Mouse (Mus musculus) MEL (cell line): ENCODE data around the gene Gcsam.

Experiments used
- GABPA ChIP-seq: IDR thresholded peaks from 2 replicates; pipeline ENCODE4 v1.6.1; 2012; ENCODE audit warnings: low read depth, mild to moderate bottlenecking, inconsistent platforms, low read length, improper control_type of control experiment, moderate library complexity
- ZMIZ1 ChIP-seq: IDR thresholded peaks from 2 replicates; pipeline ENCODE4 v1.6.1; 2012; ENCODE audit warnings: low read depth, mild to moderate bottlenecking, inconsistent platforms, low read length, improper control_type of control experiment, moderate library complexity

GRCm38 (mm10) chr16:45653009-45653933 lies 43.1 kb downstream of the Gcsam start:
- TF ChIP-seq ZMIZ1: no peak
- TF ChIP-seq GABPA: no peak
